Mouse (Mus musculus) urinary bladder, postnatal 10 days (tissue): Measurements from ENCODE around the gene Morn1.

Experiments used
- DNase-seq: peaks from one replicate; pipeline ENCODE4 v3.0.0; 2022; ENCODE audit warnings: low spot score

Morn1 gene

GRCm38 (mm10) chr4:155189711-155190139 is 103.3 kb downstream of the Morn1 start:
- DNase-seq = no peak

- no peak for DNase-seq
Observed at GRCm38 (mm10) chr4:155190275-155190674, 103.9 kb downstream of the Morn1 start.
